Mouse (Mus musculus) liver, adult 2 months (tissue): ENCODE results near the gene Endov. TPM values are rescaled to one million over a fixed set of nuclear protein-coding genes. Genes with fewer than 3 reads are reported as not detected.

ENCODE experiments used
- DNase-seq: peaks from one replicate; pipeline ENCODE4 v3.0.0-alpha.2; 2011; ENCODE audit warnings: low read depth, low spot score; ENCODE audit errors: extremely low read depth
- H3K27ac ChIP-seq: fragments of 200-500 bp; replicated peaks from 2 replicates; pipeline ENCODE4 v1.5.1; 2012; ENCODE audit warnings: low read depth, mild to moderate bottlenecking, control low read depth, inconsistent platforms, low read length; ENCODE audit not compliant: insufficient read depth
- H3K27me3 ChIP-seq: fragments of 200-500 bp; 2 replicates; pipeline ENCODE4 v1.6.1; 2012; ENCODE audit warnings: mild to moderate bottlenecking, moderate library complexity, low read length, inconsistent platforms; ENCODE audit not compliant: control insufficient read depth, insufficient read depth
- H3K36me3 ChIP-seq: fragments of 200-500 bp; 2 replicates; pipeline ENCODE4 v1.6.1; 2012; ENCODE audit warnings: low read length, inconsistent platforms; ENCODE audit not compliant: control insufficient read depth, insufficient read depth
- H3K4me1 ChIP-seq: fragments of 200-500 bp; 2 replicates; pipeline ENCODE4 v1.6.1; 2011; ENCODE audit warnings: low read length; ENCODE audit not compliant: control insufficient read depth, insufficient read depth
- H3K4me3 ChIP-seq: fragments of 200-500 bp; 2 replicates; pipeline ENCODE4 v1.5.1; 2011; ENCODE audit warnings: low read depth, mild to moderate bottlenecking, control low read depth, low read length, moderate library complexity; ENCODE audit not compliant: insufficient read depth
- H3K79me2 ChIP-seq: fragments of 200-500 bp; 2 replicates; pipeline ENCODE4 v1.6.1; 2012; ENCODE audit warnings: inconsistent platforms, mild to moderate bottlenecking, low read length, moderate library complexity; ENCODE audit not compliant: control insufficient read depth, insufficient read depth
- H3K9ac ChIP-seq: fragments of 200-500 bp; 2 replicates; pipeline ENCODE4 v1.6.1; 2012; ENCODE audit warnings: low read depth, mild to moderate bottlenecking, control low read depth, inconsistent platforms, low read length
- CTCF ChIP-seq: fragments of 200-500 bp; IDR thresholded peaks from 2 replicates; pipeline ENCODE4 v1.5.1; 2011; ENCODE audit warnings: low read depth, low read length, control low read depth
- POLR2A ChIP-seq: fragments of 200-500 bp; IDR thresholded peaks from 2 replicates; pipeline ENCODE4 v1.6.1; 2011; ENCODE audit warnings: low read length, control low read depth; ENCODE audit not compliant: insufficient read depth; ENCODE audit errors: extremely low read depth
- WGBS: fragments of 180-500 bp; shearing (Covaris S2); methylation state at CpG from one replicate; pipeline ENCODE4 v1.1.7; 2018; 5-methylcytosine and 5-hydroxymethylcytosine counted together
- polyA plus RNA-seq: library from polyadenylated mRNA; depleted of rRNA; stranded (reverse); fragments of >200 nt; gene quantifications from 2 replicates; pipeline ENCODE4 v1.2.3, GENCODE M21; 2012
- total RNA-seq: library from RNA; depleted of rRNA; stranded (reverse); fragments of >200 nt; gene quantifications from 2 replicates; pipeline ENCODE4 v1.2.3, GENCODE M21; 2014

Gene Endov
- total and polyA plus RNA-seq, 2 experiments, result 2.3 to 9.8 TPM

DNA sequence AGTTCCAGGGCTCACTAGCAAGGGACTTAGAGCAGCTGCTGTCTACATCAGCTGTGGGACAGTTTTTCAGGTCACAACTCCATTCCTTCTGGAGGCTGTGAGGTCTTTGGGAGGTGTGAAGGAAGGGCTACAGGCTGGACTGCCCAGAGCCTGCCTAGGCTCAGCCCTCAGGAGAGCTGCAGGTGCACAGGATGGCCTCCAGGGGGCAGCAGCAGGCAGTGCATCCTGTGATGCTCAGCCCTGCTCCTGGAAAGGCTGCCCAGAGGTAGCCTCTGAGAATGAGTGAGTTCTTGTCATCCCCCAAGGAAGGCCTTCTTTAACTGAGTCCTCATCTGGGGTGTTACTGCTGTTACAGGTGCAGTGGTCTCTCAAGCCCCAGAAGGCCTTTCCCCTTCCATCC lies 12.5 kb downstream of the Endov start:
- Histone ChIP-seq H3K79me2 (no peaks in the 10 kb centered on the region), H3K27ac (no peak overlapping the region), H3K36me3 (no peaks in the 10 kb centered on the region), H3K9ac (no peak overlapping the region), H3K4me3 (no peak overlapping the region), H3K4me1 (no peaks in the 10 kb centered on the region), H3K27me3 (no peaks in the 10 kb centered on the region)
- TF ChIP-seq POLR2A (no peak), CTCF (peak; percentile 99)
- no peak for DNase-seq

DNA sequence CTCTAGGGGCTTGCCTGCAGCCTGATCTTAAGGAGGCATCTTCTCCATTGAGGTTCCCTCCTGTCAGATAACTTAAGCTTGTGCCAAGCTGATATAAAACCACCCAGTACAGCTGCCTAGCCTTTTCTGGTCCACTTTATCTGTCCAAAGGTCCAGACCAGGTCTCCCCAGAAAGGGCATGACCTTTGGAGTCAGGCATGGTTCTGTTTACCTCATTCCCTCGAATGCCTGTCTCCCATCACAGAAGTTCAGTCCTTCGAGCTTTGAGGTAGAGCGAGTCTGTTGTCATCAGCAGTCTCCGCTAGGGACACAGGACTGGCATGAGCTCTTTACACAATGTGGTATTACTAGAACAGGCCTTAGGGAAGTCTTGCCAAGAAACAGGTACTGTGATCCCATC lies 15.2 kb downstream of the Endov start:
- Histone ChIP-seq H3K27me3 (no peaks in the 10 kb centered on the region), H3K36me3 (no peaks in the 10 kb centered on the region), H3K4me1 (no peaks in the 10 kb centered on the region), H3K27ac (no peak overlapping the region), H3K4me3 (no peak overlapping the region), H3K79me2 (no peaks in the 10 kb centered on the region), H3K9ac (no peak overlapping the region)
- DNase-seq, result peak; percentile 69
- TF ChIP-seq POLR2A, result no peak
- no peak for TF ChIP-seq CTCF
- WGBS, result 31% methylated on average over 4 of the region's 4 CpGs

- WGBS, result 93% methylated on average over 8 of the region's 8 CpGs
- TF ChIP-seq POLR2A (no peak), CTCF (no peak)
- no peaks in the 10 kb centered on the region for H3K27me3 ChIP-seq
- DNase-seq, result no peak
- no peaks in the 10 kb centered on the region for H3K36me3 ChIP-seq
- H3K4me1 ChIP-seq, result no peaks in the 10 kb centered on the region
- H3K27ac ChIP-seq, result no peak overlapping the region
- no peaks in the 10 kb centered on the region for H3K79me2 ChIP-seq
- no peak overlapping the region for H3K4me3 ChIP-seq
- H3K9ac ChIP-seq, result no peak overlapping the region
Measured at GRCm38 (mm10) chr11:119507772-119508171, 16.6 kb downstream of the Endov start.

- TF ChIP-seq CTCF, result no peak
- TF ChIP-seq POLR2A, result no peak
- Histone ChIP-seq H3K4me1 (no peaks in the 10 kb centered on the region), H3K79me2 (no peaks in the 10 kb centered on the region), H3K27ac (no peak overlapping the region), H3K4me3 (no peak overlapping the region), H3K9ac (no peak overlapping the region), H3K36me3 (no peaks in the 10 kb centered on the region), H3K27me3 (no peaks in the 10 kb centered on the region)
- no peak for DNase-seq
- 85% methylated on average over 5 of the region's 5 CpGs for WGBS
Measured at GRCm38 (mm10) chr11:119509165-119509776, 18.1 kb downstream of the Endov start.

DNA sequence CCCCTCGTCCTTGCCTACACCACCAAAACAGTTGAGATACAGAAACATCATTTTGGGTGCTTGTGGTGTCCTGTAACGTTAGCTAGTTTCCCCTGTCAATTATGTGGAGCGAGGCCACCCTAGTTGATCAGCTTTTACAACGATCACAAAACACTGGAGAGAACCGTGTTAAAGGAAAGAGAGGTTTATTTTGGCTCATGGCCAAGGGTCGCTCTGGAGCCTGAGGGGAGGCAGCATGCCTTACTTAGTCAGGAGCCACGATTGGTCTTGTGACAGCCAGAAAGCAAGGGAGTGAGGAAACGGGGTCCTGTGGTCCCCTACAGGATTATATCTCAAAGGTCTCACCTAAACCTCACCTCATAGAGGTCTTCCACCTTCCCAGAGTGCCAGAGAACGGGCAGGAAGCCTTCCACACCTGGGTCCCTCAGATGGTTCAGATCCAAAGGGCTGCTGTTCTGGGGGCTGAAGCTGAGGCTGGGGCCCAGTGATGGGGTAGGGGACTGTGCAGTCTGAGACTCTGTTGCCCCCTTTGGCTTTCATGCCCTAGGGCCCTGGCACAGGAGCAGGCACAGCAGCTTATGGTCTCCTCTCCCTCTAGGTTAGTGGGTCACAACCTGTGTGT lies 22.0 kb downstream of the Endov start:
- WGBS, result 22% methylated on average over 9 of the region's 9 CpGs
- Histone ChIP-seq H3K4me1 (no peaks in the 10 kb centered on the region), H3K27ac (no peak overlapping the region), H3K9ac (no peak overlapping the region), H3K4me3 (no peak overlapping the region), H3K79me2 (no peaks in the 10 kb centered on the region), H3K36me3 (no peaks in the 10 kb centered on the region), H3K27me3 (no peaks in the 10 kb centered on the region)
- TF ChIP-seq POLR2A (no peak), CTCF (no peak)
- no peak for DNase-seq
